Mouse (Mus musculus) MEL (cell line): ENCODE measurements around the gene Wnt5a.

Source experiments
- CTCF ChIP-seq, 3 experiments: IDR thresholded peaks in 2 of 3; conservative IDR thresholded peaks in 1 of 3; 2 replicates each; pipeline ENCODE4 v1.5.1; 2011 to 2012; ENCODE audit warnings: low read length in 3 of 3, low read depth in 2 of 3, mild to moderate bottlenecking in 2 of 3, improper control_type of control experiment in 1 of 3, inconsistent platforms in 1 of 3, mixed read lengths in 1 of 3, moderate library complexity in 1 of 3; ENCODE audit not compliant: control insufficient read depth in 1 of 3, insufficient read depth in 1 of 3, poor library complexity in 1 of 3, severe bottlenecking in 1 of 3
- E2F4 ChIP-seq: IDR thresholded peaks from 2 replicates; pipeline ENCODE4 v1.6.1; 2011; ENCODE audit warnings: low read depth, low read length, improper control_type of control experiment, borderline replicate concordance
- EP300 ChIP-seq, 2 experiments: IDR thresholded peaks; 2 replicates each; pipeline ENCODE4 v1.6.1; 2011; ENCODE audit warnings: improper control_type of control experiment in 2 of 2, low read length in 2 of 2, low read depth in 1 of 2, mild to moderate bottlenecking in 1 of 2
- ETS1 ChIP-seq: IDR thresholded peaks from 2 replicates; pipeline ENCODE4 v1.6.1; 2012; ENCODE audit warnings: low read depth, mild to moderate bottlenecking, inconsistent platforms, low read length, improper control_type of control experiment, moderate library complexity
- MAX ChIP-seq: IDR thresholded peaks from 2 replicates; pipeline ENCODE4 v1.6.1; 2011; ENCODE audit warnings: low read length, improper control_type of control experiment
- MXI1 ChIP-seq: IDR thresholded peaks from 2 replicates; pipeline ENCODE4 v1.6.1; 2011; ENCODE audit warnings: mild to moderate bottlenecking, low read depth, low read length, improper control_type of control experiment
- NELFE ChIP-seq: IDR thresholded peaks from 2 replicates; pipeline ENCODE4 v1.6.1; 2011; ENCODE audit warnings: low read depth, low read length, improper control_type of control experiment
- POLR2A ChIP-seq, 2 experiments: IDR thresholded peaks; 2 replicates each; pipeline ENCODE4 v1.6.1; 2011 to 2012; ENCODE audit warnings: low read length in 2 of 2, mild to moderate bottlenecking in 2 of 2, control low read depth in 1 of 2, improper control_type of control experiment in 1 of 2, low read depth in 1 of 2, moderate library complexity in 1 of 2; ENCODE audit not compliant: control insufficient read depth in 1 of 2, insufficient read depth in 1 of 2, poor library complexity in 1 of 2
- ZKSCAN1 ChIP-seq: IDR thresholded peaks from 2 replicates; pipeline ENCODE4 v1.6.1; 2012; ENCODE audit warnings: low read depth, mild to moderate bottlenecking, inconsistent platforms, low read length, improper control_type of control experiment, moderate library complexity

GRCm38 (mm10) chr14:28456372-28457076 lies 48.0 kb upstream of the Wnt5a start:
- TF ChIP-seq CTCF (IDR thresholded peaks at IDR 0.05 in 2 of 3, conservative IDR thresholded peaks at IDR 0.05 in 1 of 3; ENCODE audit: control insufficient read depth in 1 of 3, insufficient read depth in 1 of 3, low read depth in 2 of 3, low read length in 3 of 3, poor library complexity in 1 of 3, severe bottlenecking in 1 of 3) (no peak), POLR2A (IDR thresholded peaks at IDR 0.05; ENCODE audit: control insufficient read depth in 1 of 2, insufficient read depth in 1 of 2, low read depth in 1 of 2, low read length in 2 of 2, poor library complexity in 1 of 2) (no peak), E2F4 (no peak), ZKSCAN1 (no peak), ETS1 (no peak), NELFE (no peak), EP300 (IDR thresholded peaks at IDR 0.05; ENCODE audit: low read depth in 1 of 2, low read length in 2 of 2) (no peak), MXI1 (no peak), MAX (no peak)
